Mouse (Mus musculus) CH12.LX (cell line): ENCODE data around the gene Camta1.

Source experiments
- CHD2 ChIP-seq: IDR thresholded peaks from 2 replicates; pipeline ENCODE4 v1.6.1; 2011; ENCODE audit warnings: low read length, improper control_type of control experiment
- CTCF ChIP-seq, 2 experiments: IDR thresholded peaks in 1 of 2; conservative IDR thresholded peaks in 1 of 2; 2 replicates each; pipeline ENCODE4 v1.5.1; 2011 to 2012; ENCODE audit warnings: low read depth in 2 of 2, low read length in 2 of 2, improper control_type of control experiment in 1 of 2, inconsistent platforms in 1 of 2, mild to moderate bottlenecking in 1 of 2, moderate library complexity in 1 of 2
- EP300 ChIP-seq: IDR thresholded peaks from 2 replicates; pipeline ENCODE4 v1.6.1; 2011; ENCODE audit warnings: low read length, improper control_type of control experiment
- GABPA ChIP-seq: IDR thresholded peaks from 2 replicates; pipeline ENCODE4 v1.6.1; 2012; ENCODE audit warnings: low read depth, low read length, improper control_type of control experiment, inconsistent platforms; ENCODE audit not compliant: insufficient replicate concordance
- HCFC1 ChIP-seq: IDR thresholded peaks from 2 replicates; pipeline ENCODE4 v1.6.1; 2012; ENCODE audit warnings: low read depth, mild to moderate bottlenecking, inconsistent platforms, low read length, improper control_type of control experiment
- KAT2A ChIP-seq: IDR thresholded peaks from 2 replicates; pipeline ENCODE4 v1.6.1; 2012; ENCODE audit warnings: low read length, improper control_type of control experiment, inconsistent platforms; ENCODE audit not compliant: insufficient replicate concordance
- MAX ChIP-seq: IDR thresholded peaks from 2 replicates; pipeline ENCODE4 v1.6.1; 2011; ENCODE audit warnings: low read length, improper control_type of control experiment
- MAZ ChIP-seq: IDR thresholded peaks from 2 replicates; pipeline ENCODE4 v1.6.1; 2012; ENCODE audit warnings: low read depth, mild to moderate bottlenecking, inconsistent platforms, low read length, improper control_type of control experiment, moderate library complexity
- NELFE ChIP-seq: IDR thresholded peaks from 2 replicates; pipeline ENCODE4 v1.6.1; 2011; ENCODE audit warnings: low read depth, low read length, improper control_type of control experiment
- POLR2A ChIP-seq: IDR thresholded peaks from 2 replicates; pipeline ENCODE4 v1.6.1; 2011; ENCODE audit warnings: low read depth, mild to moderate bottlenecking, improper control_type of control experiment, low read length
- SIN3A ChIP-seq: IDR thresholded peaks from 2 replicates; pipeline ENCODE4 v1.6.1; 2012; ENCODE audit warnings: low read length, improper control_type of control experiment, inconsistent platforms
- TBP ChIP-seq: conservative IDR thresholded peaks from 2 replicates; pipeline ENCODE4 v1.6.1; 2011; ENCODE audit warnings: low read depth, low read length, improper control_type of control experiment
- ZC3H11A ChIP-seq: IDR thresholded peaks from 2 replicates; pipeline ENCODE4 v1.6.1; 2012; ENCODE audit warnings: low read depth, mild to moderate bottlenecking, inconsistent platforms, low read length, improper control_type of control experiment

DNA sequence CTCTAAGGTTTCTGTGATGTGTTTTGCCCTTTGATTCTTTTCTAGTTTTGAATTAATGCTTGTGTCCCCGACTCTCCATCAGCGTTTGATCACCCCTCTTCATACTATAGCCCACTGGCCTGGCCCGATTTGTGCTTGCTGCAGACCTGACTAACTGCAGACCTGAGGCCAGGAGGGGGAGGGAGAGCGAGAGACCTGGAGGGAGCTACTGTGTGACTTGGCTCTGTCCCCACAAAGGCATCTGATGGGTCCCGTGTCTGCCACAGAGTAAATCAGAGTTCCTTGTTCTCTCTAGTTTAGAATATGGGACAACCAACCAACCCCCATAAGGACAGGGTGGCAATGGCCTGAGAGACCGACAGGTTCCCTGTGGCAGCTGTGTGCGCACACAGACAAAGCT, 522.7 kb downstream of the Camta1 start:
- no peak for TF ChIP-seq CHD2
- no peak for TF ChIP-seq POLR2A
- no peak for TF ChIP-seq MAX
- no peak for TF ChIP-seq CTCF (conservative IDR thresholded peaks at IDR 0.05 in 1 of 2, IDR thresholded peaks at IDR 0.05 in 1 of 2; ENCODE audit: low read depth in 2 of 2, low read length in 2 of 2)
- no peak for TF ChIP-seq ZC3H11A
- TF ChIP-seq NELFE, result no peak
- TF ChIP-seq EP300, result no peak
- no peak for TF ChIP-seq HCFC1
- TF ChIP-seq KAT2A, result no peak
- TF ChIP-seq GABPA, result no peak
- no peak for TF ChIP-seq SIN3A
- no peak for TF ChIP-seq MAZ
- TF ChIP-seq TBP, result no peak
